Mouse (Mus musculus): Measurements from ENCODE around the gene Adgre5.

The Adgre5 gene

DNA sequence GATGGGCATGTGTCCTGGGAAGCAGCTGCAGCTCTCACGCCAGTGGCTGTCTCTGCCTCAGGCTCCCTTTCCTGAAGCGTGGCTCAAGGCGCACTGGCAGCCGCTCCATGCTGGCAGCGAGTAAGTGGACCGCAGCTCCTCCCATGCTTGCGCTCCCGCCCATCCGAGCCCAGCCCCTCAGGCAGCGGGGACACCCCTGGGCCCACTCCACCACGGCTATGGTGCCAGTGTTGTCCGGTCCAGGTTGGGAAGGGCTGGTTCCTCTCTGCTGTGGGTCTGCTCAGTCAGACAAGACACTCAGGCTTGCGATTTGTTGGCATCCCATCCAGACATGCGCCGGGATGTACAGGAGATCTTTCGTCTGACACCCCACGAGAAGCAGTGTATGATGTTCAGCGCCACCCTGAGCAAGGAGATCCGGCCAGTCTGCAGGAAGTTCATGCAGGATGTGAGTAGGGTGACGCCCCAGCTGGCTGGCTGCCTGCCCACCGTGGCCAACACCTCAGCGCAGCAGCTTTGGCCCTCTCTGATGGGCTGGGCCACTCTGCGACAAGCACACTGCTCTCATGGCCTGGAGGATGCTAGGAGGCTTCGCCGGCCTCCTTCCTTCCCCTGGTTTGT is 19.6 kb downstream of the Adgre5 start:
- no peak for DNase-seq (ENCODE audit: low spot score)

- DNase-seq (ENCODE audit: low spot score) = no peak
Measured at GRCm38 (mm10) chr8:83719693-83720092, 21.4 kb downstream of the Adgre5 start.

GRCm38 (mm10) chr8:83719048-83719447 is 22.1 kb downstream of the Adgre5 start:
- no peak for DNase-seq (ENCODE audit: low spot score)

DNA sequence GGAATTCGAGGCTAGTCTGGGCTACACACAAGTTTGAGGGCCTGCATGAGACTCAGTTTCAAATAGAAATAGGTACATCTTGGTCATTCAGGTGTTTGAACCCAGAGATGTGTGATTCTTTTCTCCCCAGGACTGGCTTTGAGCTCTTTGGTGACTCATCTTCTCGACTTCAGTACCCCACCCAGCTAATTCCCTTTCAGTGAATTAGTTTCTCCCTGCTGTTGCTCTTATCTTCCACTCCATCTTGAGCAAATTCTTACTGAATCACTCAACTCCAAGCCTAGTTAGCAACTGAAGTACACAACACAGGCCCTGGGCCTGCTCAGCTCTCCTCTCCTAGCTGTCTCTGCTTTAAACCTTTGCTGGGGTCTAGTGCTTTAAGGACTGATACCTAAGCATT is 24.6 kb downstream of the Adgre5 start:
- DNase-seq (ENCODE audit: low spot score) = no peak

DNA sequence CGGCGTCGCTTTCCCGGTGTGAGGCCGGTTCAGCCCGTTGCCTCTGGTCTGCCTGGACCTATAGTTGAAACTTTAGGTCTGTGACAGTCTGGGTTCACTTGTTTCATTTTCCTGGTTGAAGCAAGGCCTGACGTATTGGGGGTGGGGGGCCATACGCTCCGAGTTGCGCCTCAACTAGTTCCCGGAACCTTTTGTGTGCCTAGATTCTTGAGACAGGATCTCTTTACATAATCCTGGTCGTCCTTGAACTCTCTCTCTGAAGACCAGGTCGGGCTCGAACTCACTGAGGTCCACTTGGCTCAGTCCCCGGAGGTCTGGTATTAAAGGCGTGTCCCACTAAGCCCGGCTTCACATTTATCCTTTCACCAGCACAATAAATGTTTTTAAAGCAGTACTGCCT is 25.4 kb downstream of the Adgre5 start:
- DNase-seq (ENCODE audit: low spot score) = no peak

DNA sequence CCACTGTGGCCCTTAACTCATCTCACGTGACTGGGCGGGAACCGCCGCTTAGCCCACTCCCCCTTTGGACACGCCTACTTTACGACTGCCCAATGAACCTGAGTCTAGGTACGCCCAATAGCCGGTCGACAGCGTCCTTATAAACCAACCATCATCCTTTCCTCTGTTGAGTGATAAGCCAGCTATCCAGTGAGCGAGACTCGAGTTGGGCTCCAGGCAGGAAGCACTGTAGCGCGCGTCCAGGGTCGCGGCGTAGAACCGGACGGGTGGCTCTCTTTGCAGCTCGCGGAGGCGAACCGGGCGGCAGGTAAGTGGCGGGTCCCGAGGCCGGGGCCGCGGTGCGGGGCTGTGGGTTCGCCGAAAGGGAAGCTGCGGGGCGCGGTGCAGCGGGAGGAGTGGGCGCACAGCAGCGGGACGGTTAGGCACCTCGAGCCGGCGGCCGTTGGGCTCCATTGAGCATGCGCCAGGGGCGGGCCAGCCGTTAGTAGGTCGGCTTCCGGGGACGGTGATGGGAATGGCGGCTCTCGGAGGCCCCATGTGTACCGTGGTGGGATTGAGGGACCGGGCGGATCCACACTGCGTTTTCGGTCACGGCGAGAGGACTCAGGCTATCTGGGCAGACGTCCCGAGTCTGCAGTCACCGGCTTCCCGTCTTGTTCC is 26.0 kb downstream of the Adgre5 start, which contains the start of gene Ddx39:
Ddx39 (plus strand) TSS at position 147 of the 660 bp plus-strand sequence.
- peak; percentile 98 for DNase-seq (ENCODE audit: low spot score)

- DNase-seq (ENCODE audit: low spot score) = no peak
Measured at GRCm38 (mm10) chr8:83714676-83715030, 26.5 kb downstream of the Adgre5 start.

DNA sequence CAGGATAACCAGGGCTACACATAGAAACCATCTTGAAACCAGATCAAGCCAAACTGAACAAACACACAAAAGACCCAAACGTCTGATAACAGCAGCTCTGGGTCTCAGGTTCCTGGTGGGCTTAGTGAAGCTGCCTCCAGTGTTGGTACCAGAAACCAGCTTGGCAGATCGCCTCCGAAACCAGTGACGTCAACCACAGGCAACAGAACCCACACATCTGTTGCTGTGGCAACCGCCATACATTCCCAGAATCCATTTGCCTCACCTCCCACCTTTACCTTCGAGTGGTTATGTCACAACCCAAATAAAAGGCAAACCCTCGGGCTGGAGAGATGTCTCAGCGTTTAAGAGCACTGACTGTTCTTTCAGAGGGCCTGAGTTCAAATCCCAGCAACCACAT is 33.6 kb downstream of the Adgre5 start:
- no peak for DNase-seq (ENCODE audit: low spot score)

GRCm38 (mm10) chr8:83706411-83706810 is 34.7 kb downstream of the Adgre5 start:
- DNase-seq (ENCODE audit: low spot score) = peak; percentile 35

GRCm38 (mm10) chr8:83703426-83703825 is 37.7 kb downstream of the Adgre5 start:
- DNase-seq (ENCODE audit: low spot score) = no peak

DNA sequence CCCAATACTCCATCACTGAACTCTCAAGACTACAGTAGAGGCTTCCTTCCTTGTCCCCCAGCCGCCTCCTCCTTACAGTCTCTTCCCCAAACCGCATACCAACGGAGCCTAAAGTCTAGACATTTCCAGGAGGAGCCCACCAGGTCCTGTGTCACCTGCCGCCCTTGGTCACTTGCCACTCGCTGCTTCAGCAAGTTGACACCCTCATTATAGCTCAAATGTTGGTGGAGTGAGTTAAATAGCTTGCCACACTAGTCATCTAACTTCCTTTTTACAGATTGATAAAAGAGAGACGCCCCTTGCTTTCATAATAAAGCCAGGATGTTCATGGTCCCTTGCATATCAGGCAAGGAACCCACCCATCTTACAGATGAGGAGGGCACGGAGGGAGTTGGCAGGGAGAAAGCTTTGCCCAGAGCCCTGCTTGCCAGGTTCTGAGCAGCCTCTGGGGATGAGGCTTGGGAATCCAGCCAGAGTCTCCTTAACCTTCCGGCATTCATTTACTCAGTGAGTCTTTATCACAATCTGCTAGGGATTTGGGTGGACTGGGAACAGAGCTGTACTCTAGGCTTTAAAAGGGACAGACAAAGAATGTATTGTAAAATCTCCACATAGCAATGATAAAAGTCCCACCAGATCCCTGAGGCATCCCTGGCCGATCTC is 40.6 kb downstream of the Adgre5 start:
- DNase-seq (ENCODE audit: low spot score) = no peak

DNA sequence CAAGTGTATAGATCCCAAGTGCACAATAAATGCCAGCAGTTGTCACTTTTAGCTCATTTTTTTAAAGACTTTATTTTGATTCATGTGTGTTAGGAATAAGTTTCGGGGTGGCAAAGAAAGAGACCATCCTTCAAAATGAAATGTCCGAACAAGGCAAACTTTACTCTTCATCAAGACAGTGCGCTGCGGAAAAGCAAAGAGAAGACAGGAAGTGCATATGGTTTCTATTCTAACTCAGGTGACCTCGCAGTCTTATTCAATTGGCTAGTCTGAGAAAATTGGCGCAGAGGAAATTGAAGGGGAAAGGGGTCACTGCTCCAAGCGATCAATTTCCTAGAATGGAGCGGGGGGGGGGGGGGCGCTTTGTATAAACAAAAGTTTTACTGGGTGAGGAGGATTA is 41.6 kb downstream of the Adgre5 start:
- no peak for DNase-seq (ENCODE audit: low spot score)

- peak; percentile 80 for DNase-seq (ENCODE audit: low spot score)
Measured at GRCm38 (mm10) chr8:83698661-83699453, 42.3 kb downstream of the Adgre5 start, which contains the start of gene Pkn1. Gene Pkn1 (minus strand): TSS chr8:83699179.

- DNase-seq (ENCODE audit: low spot score) = peak; percentile 34
Measured at GRCm38 (mm10) chr8:83698291-83698660, 42.9 kb downstream of the Adgre5 start.

- DNase-seq (ENCODE audit: low spot score) = no peak
Measured at GRCm38 (mm10) chr8:83697374-83698220, 43.5 kb downstream of the Adgre5 start.

- DNase-seq (ENCODE audit: low spot score) = no peak
Measured at GRCm38 (mm10) chr8:83695351-83696106, 45.6 kb downstream of the Adgre5 start.

DNA sequence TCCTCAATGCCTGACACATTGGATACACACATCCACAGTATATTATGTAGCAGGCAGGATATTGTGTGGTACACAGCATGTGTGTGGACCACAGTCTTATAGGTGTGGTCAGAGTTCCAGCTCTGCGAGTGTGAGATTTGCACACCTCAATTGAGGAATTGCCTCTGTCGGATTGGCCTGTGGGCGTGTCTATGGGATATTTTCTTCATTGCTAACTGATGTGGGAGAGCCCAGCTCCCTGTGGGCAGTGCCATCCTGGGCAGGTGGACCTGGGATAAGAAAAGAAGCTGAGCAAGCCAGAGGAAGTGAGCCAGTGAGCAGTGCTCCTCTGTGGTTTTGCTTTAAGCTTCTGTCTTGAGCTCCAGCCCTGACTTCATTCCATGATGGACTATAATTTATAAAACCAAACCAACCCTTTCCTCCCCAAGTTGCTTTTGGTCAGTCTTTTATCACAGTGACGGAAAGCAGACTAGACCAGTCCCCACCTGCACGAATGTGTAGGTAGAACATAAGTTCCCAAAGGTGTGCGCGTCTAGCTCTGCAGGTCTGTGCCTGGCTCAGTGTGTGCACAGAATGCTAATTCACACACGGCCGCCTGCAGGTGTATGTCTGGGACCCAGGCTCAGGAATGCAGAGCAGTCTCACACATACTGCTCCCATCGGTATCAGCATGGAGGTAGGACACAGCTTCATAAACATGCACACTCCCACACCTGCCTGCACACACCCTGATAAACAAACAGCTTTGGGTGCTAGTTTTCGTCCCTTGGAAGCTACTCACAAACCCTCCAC is 46.6 kb downstream of the Adgre5 start:
- DNase-seq (ENCODE audit: low spot score) = no peak

GRCm38 (mm10) chr8:83693609-83694236 is 47.4 kb downstream of the Adgre5 start:
- DNase-seq (ENCODE audit: low spot score) = no peak

GRCm38 (mm10) chr8:83689264-83689663 is 51.9 kb downstream of the Adgre5 start:
- DNase-seq (ENCODE audit: low spot score) = no peak

DNA sequence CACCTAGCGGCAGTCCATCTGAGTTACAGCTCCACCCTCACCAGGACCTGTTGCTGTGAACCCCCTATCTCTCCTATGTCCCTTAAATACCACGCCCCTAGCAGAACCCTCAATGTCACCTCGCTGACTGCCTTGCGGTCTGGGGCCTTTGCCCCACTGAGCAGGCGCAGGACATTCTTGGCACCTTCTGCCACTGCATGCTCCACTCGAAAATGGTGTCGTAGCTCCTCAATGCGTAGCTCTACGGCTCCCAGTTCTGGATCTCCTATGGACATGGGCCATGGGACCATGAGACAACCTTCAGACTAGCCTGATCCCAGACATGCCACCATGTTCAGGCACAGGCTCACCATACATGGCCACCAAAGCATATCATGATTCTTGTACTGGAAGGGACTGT is 56.6 kb downstream of the Adgre5 start:
- DNase-seq (ENCODE audit: low spot score) = no peak
